Mouse (Mus musculus) spleen, adult 12 weeks (tissue): ENCODE measurements around the gene Als2cr12.
"Not testable (repeated sequence)": the region's sequence is repeated elsewhere in the genome, so short reads cannot be mapped to it uniquely, and the experiment has no call there.

ENCODE experiments used
- DNase-seq: peaks from one replicate; pipeline ENCODE4 v3.0.0; 2022; ENCODE audit warnings: low spot score

Als2cr12 gene

GRCm38 (mm10) chr1:58690006-58690744 is 5.6 kb downstream of the Als2cr12 start:
- DNase-seq = no peak

DNA sequence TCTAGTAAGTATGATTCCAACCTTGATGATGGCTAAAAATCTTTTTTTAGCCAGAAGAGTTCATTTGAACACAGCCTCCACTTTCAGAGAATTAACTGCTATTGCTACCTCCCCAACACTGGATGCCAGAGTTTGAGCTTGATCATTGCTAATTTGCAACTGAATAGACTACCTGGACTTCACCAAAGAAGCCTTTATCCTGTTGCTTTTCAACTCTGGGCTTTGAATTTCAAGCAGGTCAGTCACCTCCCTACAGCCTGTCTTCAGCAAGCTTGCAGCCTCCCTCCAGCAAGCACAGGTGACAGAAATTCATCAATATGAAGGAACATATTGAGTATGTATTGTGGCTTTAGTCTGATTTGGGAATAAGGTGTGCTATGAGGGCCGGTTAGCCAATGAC is 6.4 kb downstream of the Als2cr12 start:
- no peak for DNase-seq

- DNase-seq = not testable (repeated sequence)
Observed at GRCm38 (mm10) chr1:58678412-58678811, 17.4 kb downstream of the Als2cr12 start.

GRCm38 (mm10) chr1:58677575-58677974 is 18.2 kb downstream of the Als2cr12 start:
- peak; percentile 8 for DNase-seq

- no peak for DNase-seq
Observed at GRCm38 (mm10) chr1:58675011-58675410, 20.8 kb downstream of the Als2cr12 start.

DNA sequence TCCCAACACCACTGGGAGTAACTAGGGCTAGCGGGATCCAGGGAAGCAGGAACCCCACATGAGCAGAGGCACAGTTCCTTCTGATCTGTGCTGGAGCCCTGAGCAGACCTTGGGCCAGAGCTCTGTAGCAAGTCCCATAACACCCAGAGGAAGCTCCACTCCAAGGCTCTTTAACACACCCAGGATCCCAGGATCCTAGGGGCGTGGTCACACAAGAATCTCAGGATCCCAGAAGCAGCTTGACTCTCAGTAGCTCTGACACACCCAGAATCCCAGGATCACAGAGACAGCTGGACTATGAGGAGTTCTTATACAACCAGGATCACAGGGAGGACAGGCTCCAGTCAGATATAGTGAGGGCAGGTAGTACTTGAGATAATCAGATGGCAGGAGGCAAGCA is 23.7 kb downstream of the Als2cr12 start:
- no peak for DNase-seq

- DNase-seq = not testable (repeated sequence)
Observed at GRCm38 (mm10) chr1:58669635-58670034, 26.2 kb downstream of the Als2cr12 start.

DNA sequence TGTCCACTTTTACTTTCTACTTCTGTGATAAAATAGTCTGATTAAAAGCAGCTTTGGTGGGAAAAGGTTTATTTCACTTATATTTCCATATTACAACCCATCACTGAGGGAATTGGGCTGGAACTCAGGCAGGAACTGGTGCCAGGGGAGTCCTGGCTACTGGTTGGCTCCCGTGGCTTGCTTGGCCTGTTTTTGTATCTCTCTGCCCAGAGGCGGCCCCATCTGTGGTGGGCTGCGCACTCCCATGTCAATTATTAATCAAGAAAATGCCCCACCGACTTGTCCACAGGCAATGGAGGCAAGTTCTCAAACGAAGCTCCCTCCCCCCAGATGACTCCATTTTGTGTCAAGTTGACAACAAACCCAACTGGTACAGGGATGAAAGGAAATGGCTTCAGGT is 27.6 kb downstream of the Als2cr12 start:
- no peak for DNase-seq

DNA sequence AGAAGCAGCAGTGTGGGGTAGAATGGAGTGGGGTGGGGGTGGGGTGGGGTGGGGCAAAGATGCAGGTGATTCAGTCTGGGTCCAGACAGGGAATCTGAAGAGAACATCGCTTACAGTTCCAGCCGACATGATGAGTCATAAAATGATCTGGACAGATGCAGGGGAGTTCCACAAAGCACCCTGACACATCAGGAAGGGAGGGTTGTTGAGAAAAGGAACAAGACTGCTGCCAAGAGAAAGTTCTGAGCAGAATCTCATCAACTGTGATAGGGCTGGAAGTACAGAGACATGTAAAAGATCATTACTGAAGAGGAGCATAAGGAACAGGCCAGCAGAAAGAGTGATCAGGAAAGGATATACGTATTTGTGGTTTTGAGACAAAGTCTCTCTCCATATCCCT is 32.4 kb downstream of the Als2cr12 start:
- not testable (repeated sequence) for DNase-seq

DNA sequence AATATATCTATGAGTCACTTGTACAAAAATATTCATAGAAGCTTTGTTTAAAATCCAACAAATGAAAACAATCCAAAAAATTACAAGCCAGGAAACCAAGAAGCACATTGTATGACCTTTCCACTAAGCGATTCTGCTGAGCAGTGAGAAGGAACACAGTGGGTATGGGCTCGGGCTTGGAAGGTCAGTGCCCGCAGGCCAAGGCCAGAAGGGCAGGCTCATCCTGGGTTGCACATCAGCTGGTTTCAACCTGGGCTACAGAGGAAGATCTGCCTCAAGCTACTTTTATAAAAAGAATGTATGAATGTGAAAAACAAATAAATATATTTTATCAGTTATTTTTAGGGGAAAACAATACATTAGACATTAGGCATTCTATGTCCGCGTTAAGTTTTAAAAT is 33.1 kb downstream of the Als2cr12 start:
- DNase-seq = not testable (repeated sequence)

DNA sequence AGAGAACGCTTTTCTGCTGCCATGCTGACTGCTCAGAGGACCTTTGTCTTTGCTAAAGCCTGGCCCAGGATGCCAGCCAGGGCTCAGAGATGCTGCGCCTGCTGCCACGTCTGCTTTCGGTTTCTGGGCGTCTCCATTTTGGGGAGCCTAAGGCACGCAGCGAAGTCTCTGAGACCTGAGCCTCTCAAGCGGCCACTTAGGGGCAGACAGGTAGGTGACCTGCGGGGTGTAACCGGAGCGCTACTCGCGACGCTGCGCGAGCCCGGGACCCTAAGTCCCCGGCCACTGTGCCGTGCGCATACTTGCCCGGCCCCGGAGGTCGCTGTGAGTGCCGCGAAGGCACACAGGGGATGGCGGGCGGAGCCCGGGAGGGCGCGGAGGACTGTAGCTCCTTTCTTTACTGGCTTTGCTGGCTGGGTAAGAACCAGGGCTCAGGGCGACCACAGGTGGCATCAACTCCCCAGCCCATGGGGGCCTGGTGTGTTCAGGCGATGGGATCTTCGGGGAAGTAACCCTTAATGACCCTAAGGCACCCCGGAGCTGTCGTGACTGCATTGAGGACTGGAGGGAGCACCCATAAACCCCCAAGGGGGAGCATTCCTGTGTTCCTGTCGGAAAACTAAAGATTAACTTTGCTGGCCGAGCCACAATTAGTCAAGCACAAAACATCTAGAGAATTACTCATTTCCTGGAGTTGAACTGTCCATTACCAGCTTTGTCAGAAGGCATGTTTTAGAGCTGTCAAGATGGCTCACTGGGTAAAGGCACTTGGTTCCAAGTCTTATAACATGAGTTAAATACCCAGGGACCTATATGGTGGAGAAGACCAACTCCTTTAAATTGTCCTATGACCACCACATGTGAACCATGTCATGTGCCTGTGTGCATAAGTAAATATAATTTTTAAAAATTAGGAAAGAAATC is 43.0 kb downstream of the Als2cr12 start:
- DNase-seq = peak; percentile 59

DNA sequence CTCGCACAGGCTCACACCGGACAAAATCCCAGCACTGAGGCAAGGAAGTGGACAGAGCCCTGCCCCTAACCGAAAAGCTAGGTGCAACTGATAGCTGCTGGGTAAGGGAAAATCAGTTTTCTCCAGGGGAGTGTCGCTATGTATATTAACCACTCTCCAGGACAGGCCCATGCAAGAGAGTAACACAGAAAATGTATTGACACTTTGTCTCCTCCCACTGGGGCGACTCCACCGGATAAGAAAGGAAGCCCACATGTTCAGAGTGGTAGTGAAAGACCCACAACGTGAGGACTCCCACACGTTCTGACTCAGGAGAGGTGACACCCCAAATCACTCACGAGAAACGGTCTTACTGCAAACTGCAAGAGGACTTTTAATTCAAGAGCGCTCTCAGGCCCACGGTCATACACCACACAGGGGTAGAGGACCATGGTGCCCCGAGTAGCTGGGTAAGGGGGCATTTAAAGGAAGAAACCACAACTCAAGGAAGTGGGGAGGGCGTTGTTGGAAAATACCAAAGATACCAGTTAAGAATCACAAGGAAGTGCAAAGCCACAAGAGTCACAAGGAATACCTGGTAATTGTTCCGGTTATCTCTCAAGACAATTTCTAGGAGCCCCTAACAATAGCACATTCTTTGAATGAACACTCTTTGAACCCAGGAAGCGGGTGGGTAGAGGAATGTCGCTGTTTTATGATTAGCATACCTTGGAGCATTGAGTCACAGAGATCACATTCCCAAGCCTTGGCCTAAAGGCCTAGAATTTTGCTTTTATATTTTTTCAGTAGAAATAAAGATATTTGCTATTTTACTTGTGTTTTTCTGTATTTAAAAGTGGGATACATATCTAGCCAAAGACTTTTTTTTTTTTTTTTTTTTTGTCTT is 44.0 kb downstream of the Als2cr12 start:
- DNase-seq = not testable (repeated sequence)

GRCm38 (mm10) chr1:58628847-58629246 is 66.9 kb downstream of the Als2cr12 start:
- DNase-seq = not testable (repeated sequence)

- DNase-seq = no peak
Observed at GRCm38 (mm10) chr1:58621996-58622748, 73.6 kb downstream of the Als2cr12 start.

- no peak for DNase-seq
Observed at GRCm38 (mm10) chr1:58621251-58621650, 74.5 kb downstream of the Als2cr12 start.

GRCm38 (mm10) chr1:58618766-58619165 is 77.0 kb downstream of the Als2cr12 start:
- no peak for DNase-seq

DNA sequence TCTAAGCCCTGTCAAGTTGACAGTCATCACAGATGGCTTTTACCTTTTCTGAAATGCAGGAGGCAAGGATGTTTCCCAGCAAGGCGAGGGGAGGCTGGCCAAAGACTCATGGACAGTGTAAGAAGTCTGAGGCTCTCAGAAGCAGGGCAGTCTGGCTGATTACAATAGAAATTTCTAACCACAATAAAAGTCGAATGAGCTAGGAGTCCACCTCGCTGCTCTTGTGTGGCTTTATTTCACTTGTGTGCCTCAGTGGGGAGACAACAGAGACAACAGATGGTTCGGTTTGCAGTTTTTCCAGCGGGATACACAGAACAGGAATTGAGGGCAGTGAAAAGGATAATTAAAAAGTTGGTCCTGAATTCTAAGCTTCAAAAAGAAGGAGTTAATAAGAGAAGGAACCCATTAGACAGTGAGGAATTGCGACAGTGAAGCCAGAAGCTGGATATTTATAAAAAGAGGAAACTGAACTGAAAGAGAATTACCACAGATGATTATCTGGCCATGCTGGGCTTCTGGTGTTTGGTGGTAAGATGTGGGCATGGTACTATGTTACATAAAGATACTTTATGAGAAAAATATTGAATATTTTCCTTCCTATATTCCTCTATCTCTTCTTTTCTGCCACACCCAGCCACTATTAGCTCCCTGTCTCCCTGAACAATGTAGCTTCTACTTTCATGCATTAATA is 77.7 kb downstream of the Als2cr12 start:
- DNase-seq = no peak

- no peak for DNase-seq
Observed at GRCm38 (mm10) chr1:58617076-58617475, 78.7 kb downstream of the Als2cr12 start.

GRCm38 (mm10) chr1:58616176-58616575 is 79.6 kb downstream of the Als2cr12 start:
- no peak for DNase-seq

GRCm38 (mm10) chr1:58615146-58615545 is 80.6 kb downstream of the Als2cr12 start:
- no peak for DNase-seq

DNA sequence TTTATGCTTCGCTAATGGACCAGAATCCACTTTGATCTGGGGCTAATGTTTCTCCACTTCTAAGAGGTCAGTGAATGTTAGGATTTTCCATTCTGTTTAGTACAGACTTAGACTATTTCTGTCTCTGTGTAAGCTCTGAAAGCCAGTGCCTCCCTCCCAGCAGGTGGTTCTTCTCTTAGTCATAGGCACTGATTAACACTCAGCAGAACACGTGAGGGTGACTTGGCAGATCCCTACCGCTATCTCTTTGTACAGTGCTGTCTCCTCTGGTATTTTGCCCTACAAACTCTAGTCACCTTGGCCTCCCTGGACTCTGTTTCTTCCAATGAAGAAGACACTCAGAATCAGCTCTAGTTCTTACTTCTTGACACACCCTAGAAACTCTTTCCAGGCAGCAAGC is 81.4 kb downstream of the Als2cr12 start:
- DNase-seq = no peak
